Mouse (Mus musculus) CH12.LX (cell line): Measurements from ENCODE around the gene Rgs12. TPM values are rescaled to one million over a fixed set of nuclear protein-coding genes. Genes with fewer than 3 reads are reported as not detected.

ENCODE experiments used
- DNase-seq: peaks from one replicate; pipeline ENCODE4 v3.0.0-alpha.2; 2013; ENCODE audit errors: extremely low read depth
- H3K27ac ChIP-seq: 2 replicates; pipeline ENCODE4 v1.5.1; 2012; ENCODE audit warnings: low read depth, mild to moderate bottlenecking, control low read depth, moderate library complexity; ENCODE audit not compliant: insufficient read depth
- H3K27me3 ChIP-seq: replicated peaks from 2 replicates; pipeline ENCODE3; 2012; ENCODE audit warnings: inconsistent platforms
- H3K36me3 ChIP-seq, 2 experiments: replicated peaks in 1 of 2; 2 replicates each; pipeline versions ENCODE3 to v1.6.1; 2012; ENCODE audit warnings: inconsistent platforms in 1 of 2, low read length in 1 of 2, mild to moderate bottlenecking in 1 of 2, mixed read lengths in 1 of 2, moderate library complexity in 1 of 2; ENCODE audit not compliant: control insufficient read depth in 1 of 2, insufficient read depth in 1 of 2
- H3K4me1 ChIP-seq, 2 experiments: 2 replicates each; pipeline ENCODE4 v1.6.1; 2012; ENCODE audit warnings: inconsistent platforms in 1 of 2, moderate library complexity in 1 of 2; ENCODE audit not compliant: insufficient read depth in 2 of 2, control insufficient read depth in 1 of 2
- H3K4me2 ChIP-seq: 2 replicates; pipeline ENCODE4 v1.6.1; 2012; ENCODE audit warnings: low read depth, mild to moderate bottlenecking, control low read depth; ENCODE audit not compliant: poor library complexity, insufficient read depth, severe bottlenecking
- H3K4me3 ChIP-seq, 3 experiments: fragments of 150-350 bp in 1 of 3; sonication (generic) in 1 of 3; replicated peaks in 1 of 3; 2 replicates each; pipeline versions ENCODE3 to v1.5.1; 2011 to 2012; ENCODE audit warnings: low read depth in 2 of 3, low read length in 2 of 3, mild to moderate bottlenecking in 2 of 3, moderate library complexity in 2 of 3, control low read depth in 1 of 3, improper control_type of control experiment in 1 of 3, inconsistent platforms in 1 of 3, mixed read lengths in 1 of 3; ENCODE audit not compliant: poor library complexity in 1 of 3
- H3K79me2 ChIP-seq: replicated peaks from 2 replicates; pipeline ENCODE4 v1.6.1; 2012; ENCODE audit warnings: mild to moderate bottlenecking, moderate library complexity; ENCODE audit not compliant: control insufficient read depth, poor library complexity, insufficient read depth, severe bottlenecking; ENCODE audit errors: extremely low read depth
- H3K9ac ChIP-seq: 2 replicates; pipeline ENCODE4 v1.6.1; 2012; ENCODE audit warnings: low read depth, mild to moderate bottlenecking, control low read depth, moderate library complexity; ENCODE audit not compliant: insufficient read depth
- H3K9me3 ChIP-seq: replicated peaks from 2 replicates; pipeline ENCODE3; 2012; ENCODE audit warnings: low read length, inconsistent platforms, mixed read lengths
- BHLHE40 ChIP-seq: IDR thresholded peaks from 2 replicates; pipeline ENCODE4 v1.6.1; 2011; ENCODE audit warnings: mild to moderate bottlenecking, low read depth, low read length, improper control_type of control experiment
- CHD1 ChIP-seq: IDR thresholded peaks from 2 replicates; pipeline ENCODE4 v1.6.1; 2012; ENCODE audit warnings: low read depth, low read length, improper control_type of control experiment, inconsistent platforms
- ELF1 ChIP-seq: IDR thresholded peaks from 2 replicates; pipeline ENCODE4 v1.6.1; 2014; ENCODE audit warnings: low read depth, mild to moderate bottlenecking, inconsistent platforms, low read length, improper control_type of control experiment
- EP300 ChIP-seq: IDR thresholded peaks from 2 replicates; pipeline ENCODE4 v1.6.1; 2011; ENCODE audit warnings: low read length, improper control_type of control experiment
- GABPA ChIP-seq: IDR thresholded peaks from 2 replicates; pipeline ENCODE4 v1.6.1; 2012; ENCODE audit warnings: low read depth, low read length, improper control_type of control experiment, inconsistent platforms; ENCODE audit not compliant: insufficient replicate concordance
- KAT2A ChIP-seq: IDR thresholded peaks from 2 replicates; pipeline ENCODE4 v1.6.1; 2012; ENCODE audit warnings: low read length, improper control_type of control experiment, inconsistent platforms; ENCODE audit not compliant: insufficient replicate concordance
- MAFK ChIP-seq: IDR thresholded peaks from 2 replicates; pipeline ENCODE4 v1.6.1; 2011; ENCODE audit warnings: low read length, improper control_type of control experiment; ENCODE audit not compliant: insufficient replicate concordance
- MXI1 ChIP-seq: IDR thresholded peaks from 2 replicates; pipeline ENCODE4 v1.6.1; 2011; ENCODE audit warnings: mild to moderate bottlenecking, low read depth, low read length, improper control_type of control experiment
- MYC ChIP-seq: IDR thresholded peaks from 2 replicates; pipeline ENCODE4 v1.6.1; 2011; ENCODE audit warnings: low read depth, mild to moderate bottlenecking, improper control_type of control experiment, low read length
- NELFE ChIP-seq: IDR thresholded peaks from 2 replicates; pipeline ENCODE4 v1.6.1; 2011; ENCODE audit warnings: low read depth, low read length, improper control_type of control experiment
- PAX5 ChIP-seq: IDR thresholded peaks from 2 replicates; pipeline ENCODE4 v1.6.1; 2012; ENCODE audit warnings: low read length, inconsistent platforms, mixed read lengths
- POLR2A ChIP-seq: IDR thresholded peaks from 2 replicates; pipeline ENCODE4 v1.6.1; 2011; ENCODE audit warnings: low read depth, mild to moderate bottlenecking, improper control_type of control experiment, low read length
- POLR2AphosphoS2 ChIP-seq: IDR thresholded peaks from 2 replicates; pipeline ENCODE4 v1.6.1; 2011; ENCODE audit warnings: low read depth, low read length, improper control_type of control experiment
- SIN3A ChIP-seq: IDR thresholded peaks from 2 replicates; pipeline ENCODE4 v1.6.1; 2012; ENCODE audit warnings: low read length, improper control_type of control experiment, inconsistent platforms
- SMC3 ChIP-seq: IDR thresholded peaks from 2 replicates; pipeline ENCODE4 v1.6.1; 2011; ENCODE audit warnings: low read depth, low read length, improper control_type of control experiment
- TBP ChIP-seq: conservative IDR thresholded peaks from 2 replicates; pipeline ENCODE4 v1.6.1; 2011; ENCODE audit warnings: low read depth, low read length, improper control_type of control experiment
- USF1 ChIP-seq: IDR thresholded peaks from 2 replicates; pipeline ENCODE4 v1.6.1; 2014; ENCODE audit warnings: low read depth, mild to moderate bottlenecking, inconsistent platforms, low read length, improper control_type of control experiment
- ZNF384 ChIP-seq: IDR thresholded peaks from 2 replicates; pipeline ENCODE4 v1.6.1; 2012; ENCODE audit warnings: low read depth, low read length, improper control_type of control experiment, inconsistent platforms
- dilution Hi-C: fragments of 300-500 bp; cut with MboI; formaldehyde crosslinking; loops from 2 replicates; pipeline ENCODE4 v1.14.3; 2020; ENCODE audit warnings: low sequenced_read_pairs; ENCODE audit not compliant: extremely low pct_unique_long_range_greater_than_20kb, extremely low pct_ligation_motif_present
- in situ Hi-C: fragments of 300-500 bp; cut with MboI; formaldehyde crosslinking; loops from 3 replicates; pipeline ENCODE4 v1.14.3; 2019; ENCODE audit warnings: low sequenced_read_pairs, low pct_ligation_motif_present, low pct_unique_long_range_greater_than_20kb, mixed read lengths
- polyA plus RNA-seq: library from polyadenylated mRNA; unstranded; fragments of >175 nt; gene quantifications from 2 replicates; pipeline ENCODE4 v1.2.1, GENCODE M21; 2012; ENCODE audit warnings: low read depth; ENCODE audit not compliant: insufficient read length
- total RNA-seq, 2 experiments: library from RNA; depleted of rRNA; stranded (reverse); fragments of 300-350 nt in 1 of 2; fragments of >200 nt in 1 of 2; gene quantifications; 2 replicates each; pipeline ENCODE4 v1.2.3; 2012 to 2014

The Rgs12 gene
- total and polyA plus RNA-seq, 3 experiments = 6.8 to 9.8 (median 8.1) TPM

GRCm38 (mm10) chr5:35060098-35060497 lies 110.9 kb downstream of the Rgs12 start:
- Histone ChIP-seq H3K27ac (no peak overlapping the region), H3K4me2 (no peak overlapping the region), H3K79me2 (no peaks in the 10 kb centered on the region), H3K9me3 (no peaks in the 10 kb centered on the region), H3K4me1 (0 out of 4 replicates have a peak, but pooled peaks cover 0 to under 1% of the 10 kb centered on the region in 2 experiments), H3K4me3 (no peak overlapping the region), H3K27me3 (peaks cover 93% of the 10 kb centered on the region), H3K9ac (no peak overlapping the region), H3K36me3 (no peaks in the 10 kb centered on the region)
- in situ Hi-C loops = no loop called here
- TF ChIP-seq POLR2AphosphoS2 = no peak
- TF ChIP-seq BHLHE40 = no peak
- no peak for TF ChIP-seq SMC3
- TF ChIP-seq MXI1 = no peak
- no peak for TF ChIP-seq PAX5
- no peak for TF ChIP-seq NELFE
- TF ChIP-seq TBP = no peak
- no peak for TF ChIP-seq KAT2A
- TF ChIP-seq GABPA = no peak
- no peak for TF ChIP-seq POLR2A
- TF ChIP-seq USF1 = no peak
- TF ChIP-seq MAFK = no peak
- TF ChIP-seq ZNF384 = no peak
- no peak for TF ChIP-seq MYC
- TF ChIP-seq ELF1 = no peak
- no peak for TF ChIP-seq EP300
- no peak for TF ChIP-seq SIN3A
- dilution Hi-C loops = no loop called here
- DNase-seq = no peak

GRCm38 (mm10) chr5:35069841-35070240 lies 120.6 kb downstream of the Rgs12 start:
- no peak for DNase-seq
- dilution Hi-C loops = no loop called here
- no peaks in the 10 kb centered on the region for H3K36me3 ChIP-seq
- H3K27ac ChIP-seq = no peak overlapping the region
- in situ Hi-C loops = no loop called here
- no peak overlapping the region for H3K9ac ChIP-seq
- no peaks in the 10 kb centered on the region for H3K79me2 ChIP-seq
- TF ChIP-seq CHD1 = no peak
- TF ChIP-seq, all 38 proteins: peak for 0
- H3K4me1 ChIP-seq = no peaks in the 10 kb centered on the region
- H3K4me2 ChIP-seq = no peak overlapping the region
- H3K4me3 ChIP-seq = no peak overlapping the region
- peaks cover 92% of the 10 kb centered on the region for H3K27me3 ChIP-seq
- H3K9me3 ChIP-seq = no peaks in the 10 kb centered on the region
